Mouse (Mus musculus) T-helper 2 cell (primary cell): ENCODE measurements at regions not wholly inside any gene's neighbourhood (a gene's known extent, or its start where the extent isn't known, plus 50 kb on each side); places are given as distances from the start of the nearest gene placed in this dataset.

ENCODE experiments used
- in situ Hi-C: fragments of 300-600 bp; cut with MboI, MseI; formaldehyde crosslinking; loops from one replicate; pipeline ENCODE4 v1.15.1; 2025; ENCODE audit warnings: high pct_unique_total_duplicates

DNA sequence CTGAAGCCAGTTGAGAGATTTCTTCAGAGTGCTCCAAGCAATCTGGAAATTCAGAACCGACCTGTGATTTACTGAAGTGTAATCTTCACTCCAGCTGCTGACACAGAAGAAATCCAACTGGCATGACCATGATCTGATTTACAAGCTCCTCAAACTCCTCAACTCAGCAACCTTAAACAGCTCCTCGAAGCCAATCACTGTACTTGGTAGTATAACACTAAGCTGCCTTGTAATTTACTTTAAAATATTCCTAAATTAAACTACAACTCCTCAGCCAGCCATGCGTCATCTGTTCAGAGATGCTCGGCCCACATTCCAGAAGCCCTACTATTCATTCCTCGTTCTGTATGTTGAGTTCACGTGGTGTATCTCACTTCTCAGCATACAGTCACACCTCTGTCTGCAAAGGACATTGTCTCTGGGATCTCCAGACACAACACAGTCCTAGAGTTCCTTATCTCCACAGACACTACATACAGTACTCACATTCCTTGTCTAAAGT, 116.0 kb upstream of the Smad1 start:
- in situ Hi-C loops = no loop called here

DNA sequence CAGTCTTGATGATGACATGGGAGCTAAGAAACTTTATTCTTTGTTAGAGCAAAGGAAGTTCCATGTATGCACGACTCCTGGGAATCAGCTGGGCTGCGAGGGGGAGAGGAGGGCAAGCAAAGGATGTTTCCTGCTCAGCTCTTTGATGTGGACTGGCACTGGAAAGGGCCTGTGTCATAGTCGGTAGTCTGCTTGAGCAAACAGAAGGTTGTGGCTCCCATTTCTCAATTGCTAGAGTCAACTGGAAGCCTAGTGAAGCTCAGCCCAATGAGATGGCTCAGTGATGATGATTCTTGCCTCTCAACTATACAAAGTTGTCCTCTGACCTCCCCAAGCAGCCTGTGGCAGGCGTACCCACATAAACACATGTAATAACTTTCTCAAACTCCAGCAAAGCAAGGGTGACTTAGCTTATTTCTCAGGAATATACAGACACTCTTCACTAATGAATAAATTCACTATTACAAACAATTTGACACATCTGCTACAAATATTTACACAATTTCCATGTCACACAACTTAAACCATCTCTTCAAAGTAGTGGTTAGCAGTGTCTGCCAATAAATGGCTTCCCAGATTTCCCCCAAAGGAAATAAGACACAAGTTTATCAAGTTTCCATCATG, 115.4 kb upstream of the Smad1 start:
- in situ Hi-C loops = no loop called here

GRCm38 (mm10) chr8:79508597-79508996, 109.3 kb upstream of the Smad1 start:
- in situ Hi-C loops = no loop called here

DNA sequence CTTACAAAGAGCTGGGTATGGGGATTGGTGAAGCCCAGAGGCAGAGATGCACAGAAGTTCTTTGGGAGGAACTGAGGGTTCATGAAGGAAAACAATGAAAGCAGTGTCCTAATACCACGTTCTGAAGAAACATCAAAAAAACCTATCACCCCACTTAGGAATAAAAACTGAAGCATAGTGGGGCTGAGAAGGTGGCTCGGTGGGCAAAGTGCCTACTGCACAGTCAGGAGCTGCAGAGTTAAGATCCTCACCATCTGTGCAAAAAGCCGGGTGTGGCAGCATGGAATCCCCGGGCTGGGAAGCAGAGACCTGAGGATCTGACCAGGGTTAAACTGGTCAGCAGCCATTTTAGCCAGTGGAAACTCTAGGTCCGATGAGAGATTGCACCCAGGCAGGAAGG, 106.1 kb upstream of the Smad1 start:
- in situ Hi-C loops = no loop called here

DNA sequence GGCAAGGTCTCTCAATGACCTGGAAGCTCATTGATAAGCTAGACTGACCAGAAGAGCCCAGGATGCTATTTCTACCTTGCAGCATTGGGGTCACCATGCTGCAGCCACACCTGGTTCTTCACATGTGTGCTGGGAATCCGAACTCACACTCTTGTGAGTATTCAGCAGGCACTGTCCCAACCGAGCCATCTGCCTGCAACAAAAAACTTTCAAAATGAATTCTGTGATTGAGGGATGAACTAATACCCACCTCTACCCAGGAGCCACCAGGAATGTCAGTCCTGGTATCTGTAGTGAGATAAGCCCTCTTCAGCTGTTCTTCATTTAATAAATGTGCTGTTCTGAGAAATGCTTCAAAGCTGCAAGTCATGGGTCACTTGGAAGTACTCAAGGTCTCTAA, 104.6 kb upstream of the Smad1 start:
- in situ Hi-C loops = no loop called here

GRCm38 (mm10) chr8:79502062-79502461, 102.7 kb upstream of the Smad1 start:
- in situ Hi-C loops = no loop called here

DNA sequence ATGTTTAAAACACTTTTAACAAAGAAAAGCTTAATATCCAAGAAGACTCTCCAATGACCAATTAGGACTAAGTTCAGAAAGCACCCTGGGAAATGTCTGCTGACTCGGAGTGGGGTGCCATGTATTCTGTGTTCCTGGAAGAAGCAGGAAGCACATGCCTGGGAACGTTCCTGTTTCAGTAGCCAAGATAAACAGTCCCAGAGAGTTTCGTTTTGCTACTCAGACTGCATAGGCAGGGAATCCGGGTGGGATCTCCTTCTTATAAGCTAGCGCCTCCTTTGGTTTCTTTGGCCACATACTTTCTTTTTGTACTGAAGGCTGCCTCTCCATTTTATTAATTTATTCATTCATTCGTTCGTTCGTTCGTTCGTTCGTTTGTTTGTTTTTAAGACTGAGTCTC, 101.9 kb upstream of the Smad1 start:
- in situ Hi-C loops = no loop called here

DNA sequence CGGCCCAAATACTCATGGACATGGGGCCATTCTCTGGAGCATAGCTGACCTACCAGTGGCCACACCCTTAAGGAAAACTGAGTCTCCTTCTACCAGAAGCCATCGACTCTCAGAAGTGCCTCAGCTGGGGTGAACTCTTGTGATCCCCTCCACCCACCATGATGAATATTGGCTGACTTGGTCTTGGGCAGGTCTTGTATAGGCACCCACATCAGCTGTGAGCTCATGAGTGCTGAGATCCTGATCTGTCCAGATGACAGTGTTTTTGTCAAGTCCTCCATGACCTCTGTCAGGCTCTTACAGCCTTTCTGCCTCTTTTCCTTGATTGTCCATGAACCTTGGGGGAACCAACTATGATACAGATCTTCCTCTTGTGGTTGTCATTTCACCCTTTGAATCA, 99.9 kb upstream of the Smad1 start:
- in situ Hi-C loops = no loop called here

GRCm38 (mm10) chr8:79498611-79499010, 99.3 kb upstream of the Smad1 start:
- in situ Hi-C loops = no loop called here

DNA sequence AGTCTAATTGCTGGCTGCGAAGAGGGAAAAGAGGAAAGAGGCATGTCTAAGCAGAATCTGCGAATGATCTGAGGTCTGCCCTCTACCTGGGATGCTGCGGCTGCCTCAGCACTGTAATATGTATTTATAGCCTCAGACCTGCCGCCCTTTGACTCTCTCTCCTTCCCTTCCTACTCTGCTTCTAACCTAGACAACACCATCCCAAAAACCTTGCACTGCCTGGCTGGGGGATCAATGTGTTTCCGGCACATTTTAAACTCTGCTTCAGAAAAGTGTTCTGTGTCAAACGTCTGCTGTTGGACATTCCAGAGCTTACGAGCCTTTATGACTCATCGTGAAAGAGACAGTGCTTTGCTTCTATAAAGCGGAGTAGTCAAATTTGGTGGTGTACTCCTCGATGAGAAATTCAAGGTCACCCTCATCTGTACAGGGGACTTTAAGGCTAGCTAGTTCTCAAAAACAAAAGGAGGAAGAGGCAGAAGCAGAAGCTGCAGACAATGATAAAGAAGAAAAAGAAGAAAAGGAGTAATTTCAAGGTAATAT, 91.9 kb upstream of the Smad1 start:
- in situ Hi-C loops = no loop called here

DNA sequence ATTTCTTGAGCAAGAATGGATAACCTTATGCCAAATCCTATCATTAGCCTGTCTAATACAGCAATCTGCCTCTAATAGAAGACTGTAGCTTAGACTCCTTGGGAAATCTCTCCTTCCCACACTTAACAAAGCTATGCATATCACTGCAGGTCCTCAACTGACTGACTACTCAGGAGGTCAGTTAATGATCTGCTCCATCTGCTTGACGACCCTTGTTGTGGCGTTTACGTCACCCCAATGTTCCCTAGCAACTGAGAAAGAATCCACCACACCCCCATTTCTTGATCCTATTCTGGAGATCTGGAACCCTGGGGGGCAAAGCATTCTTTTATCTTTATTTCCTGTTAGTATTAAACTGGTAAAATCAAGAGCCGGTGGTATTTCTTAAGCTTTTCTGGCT, 91.4 kb upstream of the Smad1 start:
- in situ Hi-C loops = no loop called here

DNA sequence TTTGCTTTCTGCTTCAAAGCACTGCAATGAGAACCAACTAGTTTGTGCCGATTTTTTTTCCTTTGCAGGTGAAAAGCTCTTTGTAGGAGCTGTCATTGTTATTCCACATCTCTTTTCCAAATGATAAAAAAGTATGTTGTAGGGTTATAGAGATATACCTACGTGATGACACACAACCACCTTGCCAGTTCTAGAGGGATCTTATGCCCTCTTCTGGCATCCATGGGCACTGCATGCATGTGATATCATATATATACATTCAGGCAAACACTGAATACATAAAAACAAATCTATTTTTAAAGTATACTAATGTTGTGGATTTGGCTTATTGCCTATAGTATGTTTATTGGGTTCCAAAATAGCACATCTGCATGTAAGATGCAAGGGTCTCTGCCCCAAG, 89.5 kb upstream of the Smad1 start:
- in situ Hi-C loops = no loop called here

- in situ Hi-C loops = no loop called here
Measured at GRCm38 (mm10) chr8:79487597-79487996, 88.3 kb upstream of the Smad1 start.

GRCm38 (mm10) chr8:79479326-79479725, 80.0 kb upstream of the Smad1 start:
- in situ Hi-C loops = loop anchor here (5.0 kb wide), 1 partner anchor 73 kb away; no protein-coding TSS in a partner anchor

- in situ Hi-C loops = loop anchor here (5.0 kb wide), 1 partner anchor 76 kb away; no protein-coding TSS in a partner anchor
Measured at GRCm38 (mm10) chr8:79476012-79476411, 76.7 kb upstream of the Smad1 start.

GRCm38 (mm10) chr8:79474679-79475078, 75.4 kb upstream of the Smad1 start:
- in situ Hi-C loops = loop anchor here (5.0 kb wide), 1 partner anchor 78 kb away; no protein-coding TSS in a partner anchor

DNA sequence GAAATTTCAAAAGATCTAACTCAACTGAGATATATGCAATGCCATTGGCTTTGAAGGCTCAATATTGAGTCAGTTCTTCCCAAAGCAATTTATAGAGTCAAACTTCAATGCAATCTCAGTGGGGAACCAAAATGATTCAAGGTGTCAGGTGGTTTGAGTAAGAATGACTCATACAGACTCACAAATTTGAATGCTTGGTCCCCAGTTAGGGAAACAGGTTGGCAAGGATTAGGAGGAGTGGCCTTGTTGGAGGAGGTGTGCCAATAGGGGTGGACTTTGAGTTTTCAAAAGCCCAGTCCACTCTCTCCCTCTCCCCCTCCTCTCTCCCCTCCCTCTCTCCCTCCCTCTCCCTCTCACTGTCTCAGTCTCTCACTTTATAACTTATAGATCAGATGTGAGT, 52.8 kb upstream of the Smad1 start:
- in situ Hi-C loops = no loop called here

GRCm38 (mm10) chr8:79449453-79449852, 50.1 kb upstream of the Smad1 start:
- in situ Hi-C loops = no loop called here
